Mouse (Mus musculus): ENCODE data around the gene E030030I06Rik.

DNA sequence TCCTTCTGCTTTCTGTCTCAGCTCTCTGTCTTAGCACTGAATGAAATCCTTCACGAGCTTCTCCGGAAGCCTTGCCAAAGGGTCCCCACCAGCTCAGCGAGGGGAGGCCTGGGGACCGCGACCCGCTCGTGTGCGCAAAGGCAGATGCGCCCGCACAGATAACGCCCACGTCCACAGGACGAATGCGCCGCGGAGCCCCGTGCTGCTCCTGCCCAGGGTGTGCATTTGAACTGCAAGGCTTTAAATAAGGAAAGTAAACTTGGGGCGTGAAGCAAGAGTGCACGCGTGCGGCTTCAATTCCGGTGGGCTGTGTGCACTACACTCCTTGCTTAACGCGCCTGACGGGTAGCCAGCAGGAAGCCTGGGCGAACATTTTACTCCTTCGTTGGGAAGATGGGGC, 1.5 kb upstream of the E030030I06Rik start:
- TF ChIP-seq POLR2A (IDR thresholded peaks at IDR 0.05; ENCODE audit: borderline replicate concordance, low read depth, low read length) (no peak), CTCF (IDR thresholded peaks at IDR 0.05; ENCODE audit: low read depth, low read length) (no peak)
